Mouse (Mus musculus): ENCODE results near the gene Sh3gl2. TPM values are rescaled to one million over a fixed set of nuclear protein-coding genes. Genes with fewer than 3 reads are reported as not detected.

Sh3gl2 gene
- total RNA-seq (2012; rRNA removed) (not detected in 2 replicates), total RNA-seq (2014; rRNA removed) (not detected in 2 replicates), polyA plus RNA-seq (2012; ENCODE audit: insufficient read length, low read depth) (not detected in 2 replicates)

- in situ Hi-C loops (cut with MboI; ENCODE audit: low pct_ligation_motif_present, low pct_unique_long_range_greater_than_20kb, low sequenced_read_pairs) (no loop called here), dilution Hi-C loops (cut with MboI; ENCODE audit: extremely low pct_ligation_motif_present, extremely low pct_unique_long_range_greater_than_20kb, low sequenced_read_pairs) (no loop called here)
- DNase-seq (ENCODE audit: extremely low read depth): no peak
- TF ChIP-seq CHD2 (IDR thresholded peaks at IDR 0.05; ENCODE audit: low read length) (no peak), UBTF (IDR thresholded peaks at IDR 0.05; ENCODE audit: low read depth, low read length) (no peak), ZMIZ1 (IDR thresholded peaks at IDR 0.05; ENCODE audit: low read depth, low read length) (no peak), MAX (IDR thresholded peaks at IDR 0.05; ENCODE audit: low read length) (no peak), CHD1 (IDR thresholded peaks at IDR 0.05; ENCODE audit: low read depth, low read length) (no peak), JUN (IDR thresholded peaks at IDR 0.05; ENCODE audit: insufficient read depth, low read depth, low read length) (no peak)
- H3K27ac ChIP-seq (ENCODE audit: insufficient read depth, low read depth): no peak within 1 kb of the TSS
- peaks cover 77% of the 10 kb centered on the region for H3K9me3 ChIP-seq (replicated peaks; ENCODE audit: low read length)
- H3K4me3 ChIP-seq (replicated peaks in 1 of 3; ENCODE audit: low read depth in 2 of 3, low read length in 2 of 3, poor library complexity in 1 of 3): no peak within 1 kb of the TSS
- no peaks in the 10 kb centered on the region for H3K27me3 ChIP-seq (replicated peaks)
- H3K4me2 ChIP-seq (ENCODE audit: insufficient read depth, low read depth, poor library complexity, severe bottlenecking): no peak within 1 kb of the TSS
- no peaks in the 10 kb centered on the region for H3K4me1 ChIP-seq (ENCODE audit: control insufficient read depth in 1 of 2, insufficient read depth in 2 of 2)
- H3K9ac ChIP-seq (ENCODE audit: insufficient read depth, low read depth): no peak within 1 kb of the TSS
- H3K79me2 ChIP-seq (replicated peaks; ENCODE audit: control insufficient read depth, extremely low read depth, insufficient read depth, poor library complexity, severe bottlenecking): no peaks in the 10 kb centered on the region
- no peaks in the 10 kb centered on the region for H3K36me3 ChIP-seq (replicated peaks in 1 of 2; ENCODE audit: control insufficient read depth in 1 of 2, insufficient read depth in 1 of 2, low read length in 1 of 2)
Observed at GRCm38 (mm10) chr4:85205071-85205635, at the start of gene Sh3gl2. Sh3gl2 (plus strand) TSS chr4:85205126.

DNA sequence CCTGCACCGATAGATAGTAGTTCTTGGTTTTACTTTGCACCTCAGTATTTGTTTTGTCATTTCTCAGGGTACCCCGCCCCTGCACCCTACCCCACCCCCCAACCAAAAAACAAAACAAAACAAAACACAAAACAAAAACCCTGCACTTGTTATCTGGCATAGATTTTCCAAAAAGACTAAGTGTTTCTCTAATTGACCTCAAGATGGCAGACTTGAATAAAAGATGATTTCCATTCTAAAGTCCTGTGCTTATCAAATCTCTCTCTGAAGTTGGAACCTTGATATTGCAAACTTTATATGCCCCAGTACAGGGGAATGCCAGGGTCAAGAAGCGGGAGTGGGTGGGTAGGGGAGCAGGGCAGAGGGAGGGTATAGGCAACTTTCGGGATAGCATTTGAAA lies 43.8 kb upstream of the Sh3gl2 start:
- H3K27me3 ChIP-seq (replicated peaks): no peaks in the 10 kb centered on the region
- no peaks in the 10 kb centered on the region for H3K4me1 ChIP-seq (ENCODE audit: control insufficient read depth in 1 of 2, insufficient read depth in 2 of 2)
- H3K4me2 ChIP-seq (ENCODE audit: insufficient read depth, low read depth, poor library complexity, severe bottlenecking): no peak overlapping the region
- no peak overlapping the region for H3K27ac ChIP-seq (ENCODE audit: insufficient read depth, low read depth)
- no peak overlapping the region for H3K9ac ChIP-seq (ENCODE audit: insufficient read depth, low read depth)
- H3K36me3 ChIP-seq (replicated peaks in 1 of 2; ENCODE audit: control insufficient read depth in 1 of 2, insufficient read depth in 1 of 2, low read length in 1 of 2): no peaks in the 10 kb centered on the region
- dilution Hi-C loops (cut with MboI; ENCODE audit: extremely low pct_ligation_motif_present, extremely low pct_unique_long_range_greater_than_20kb, low sequenced_read_pairs) (no loop called here), in situ Hi-C loops (cut with MboI; ENCODE audit: low pct_ligation_motif_present, low pct_unique_long_range_greater_than_20kb, low sequenced_read_pairs) (no loop called here)
- no peak overlapping the region for H3K4me3 ChIP-seq (replicated peaks in 1 of 3; ENCODE audit: low read depth in 2 of 3, low read length in 2 of 3, poor library complexity in 1 of 3)
- TF ChIP-seq MAZ (IDR thresholded peaks at IDR 0.05; ENCODE audit: low read depth, low read length): no peak
- TF ChIP-seq RCOR1 (conservative IDR thresholded peaks at IDR 0.05; ENCODE audit: low read depth, low read length): no peak
- TF ChIP-seq BHLHE40 (IDR thresholded peaks at IDR 0.05; ENCODE audit: low read depth, low read length): no peak
- TF ChIP-seq IRF4 (IDR thresholded peaks at IDR 0.05; ENCODE audit: low read depth, low read length): no peak
- no peak for TF ChIP-seq MAFK (IDR thresholded peaks at IDR 0.05; ENCODE audit: insufficient replicate concordance, low read length)
- TF ChIP-seq NELFE (IDR thresholded peaks at IDR 0.05; ENCODE audit: low read depth, low read length): no peak
- no peak for TF ChIP-seq ZNF384 (IDR thresholded peaks at IDR 0.05; ENCODE audit: low read depth, low read length)
- no peak for TF ChIP-seq TCF12 (IDR thresholded peaks at IDR 0.05; ENCODE audit: low read depth, low read length)
- no peak for TF ChIP-seq MEF2A (IDR thresholded peaks at IDR 0.05; ENCODE audit: borderline replicate concordance, low read depth, low read length)
- peaks cover 56% of the 10 kb centered on the region for H3K9me3 ChIP-seq (replicated peaks; ENCODE audit: low read length)
- no peaks in the 10 kb centered on the region for H3K79me2 ChIP-seq (replicated peaks; ENCODE audit: control insufficient read depth, extremely low read depth, insufficient read depth, poor library complexity, severe bottlenecking)
- no peak for DNase-seq (ENCODE audit: extremely low read depth)
